Mouse (Mus musculus) kidney, adult 2 months (tissue): Measurements from ENCODE around the gene Zfp652.

Experiments used
- CTCF ChIP-seq: fragments of 200-500 bp; conservative IDR thresholded peaks from 2 replicates; pipeline ENCODE4 v1.5.1; 2011; ENCODE audit warnings: low read depth, mild to moderate bottlenecking, control low read depth, low read length, moderate library complexity, mixed read lengths; ENCODE audit not compliant: insufficient read depth, insufficient read length
- POLR2A ChIP-seq: fragments of 200-500 bp; IDR thresholded peaks from one replicate; pipeline ENCODE4 v1.6.1; 2011; ENCODE audit warnings: low read depth, low read length, control low read depth

- TF ChIP-seq CTCF: no peak
- no peak for TF ChIP-seq POLR2A
Observed at GRCm38 (mm10) chr11:95737811-95738210, 25.3 kb downstream of the Zfp652 start.
